Mouse (Mus musculus): Measurements from ENCODE around the gene Mpi. TPM values are rescaled to one million over a fixed set of nuclear protein-coding genes. Genes with fewer than 3 reads are reported as not detected.

Mpi gene
- total and polyA plus RNA-seq, 3 experiments = 119 to 146 (median 132) TPM

DNA sequence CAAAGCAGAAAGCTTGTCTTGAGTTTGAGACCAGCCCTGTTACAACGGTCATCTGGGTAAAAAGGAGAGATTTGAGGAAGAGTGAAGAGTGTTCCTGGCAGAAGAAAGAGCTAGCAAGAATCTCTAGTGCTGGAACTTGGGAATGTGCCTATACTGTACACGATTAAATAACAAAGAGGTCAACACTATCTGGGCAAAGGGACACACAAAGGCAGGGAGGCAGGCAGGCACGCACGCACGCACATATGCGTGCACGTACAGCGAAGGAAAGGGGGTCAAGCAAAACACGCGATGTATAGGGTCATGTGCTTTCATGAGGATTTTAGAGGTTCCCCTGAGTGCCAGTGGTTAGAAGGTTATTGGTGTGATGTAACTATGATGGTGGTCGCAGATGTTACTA, 556 bp upstream of the Mpi start:
- H3K27ac ChIP-seq = no peak overlapping the region; the same call in 1 of the 2 replicates
- H3K36me3 ChIP-seq (ENCODE audit: control insufficient read depth, insufficient read depth, low read length) = peaks cover 4% of the 10 kb centered on the region; the same call in 1 of the 2 replicates
- H3K79me2 ChIP-seq (replicated peaks; ENCODE audit: control insufficient read depth, insufficient read depth, low read length) = no peaks in the 10 kb centered on the region; the same call in 1 of the 2 replicates
- 76% methylated on average over 11 of the region's 11 CpGs for WGBS
- H3K27me3 ChIP-seq (ENCODE audit: control insufficient read depth, insufficient read depth, low read length) = no peaks in the 10 kb centered on the region
- no peak overlapping the region for H3K4me3 ChIP-seq
- DNase-seq = no peak
- intact Hi-C loops (cut with DNase I) = no loop called here
- peaks cover 12% of the 10 kb centered on the region for H3K4me1 ChIP-seq (ENCODE audit: control insufficient read depth, insufficient read depth, low read length)
- no peak overlapping the region for H3K9ac ChIP-seq (ENCODE audit: low read depth, low read length)
- TF ChIP-seq CTCF (IDR thresholded peaks at IDR 0.05) (no peak), POLR2A (IDR thresholded peaks at IDR 0.05; ENCODE audit: insufficient read depth, low read depth, low read length) (no peak), EP300 (IDR thresholded peaks at IDR 0.05; ENCODE audit: insufficient read depth, low read depth, low read length) (no peak)

DNA sequence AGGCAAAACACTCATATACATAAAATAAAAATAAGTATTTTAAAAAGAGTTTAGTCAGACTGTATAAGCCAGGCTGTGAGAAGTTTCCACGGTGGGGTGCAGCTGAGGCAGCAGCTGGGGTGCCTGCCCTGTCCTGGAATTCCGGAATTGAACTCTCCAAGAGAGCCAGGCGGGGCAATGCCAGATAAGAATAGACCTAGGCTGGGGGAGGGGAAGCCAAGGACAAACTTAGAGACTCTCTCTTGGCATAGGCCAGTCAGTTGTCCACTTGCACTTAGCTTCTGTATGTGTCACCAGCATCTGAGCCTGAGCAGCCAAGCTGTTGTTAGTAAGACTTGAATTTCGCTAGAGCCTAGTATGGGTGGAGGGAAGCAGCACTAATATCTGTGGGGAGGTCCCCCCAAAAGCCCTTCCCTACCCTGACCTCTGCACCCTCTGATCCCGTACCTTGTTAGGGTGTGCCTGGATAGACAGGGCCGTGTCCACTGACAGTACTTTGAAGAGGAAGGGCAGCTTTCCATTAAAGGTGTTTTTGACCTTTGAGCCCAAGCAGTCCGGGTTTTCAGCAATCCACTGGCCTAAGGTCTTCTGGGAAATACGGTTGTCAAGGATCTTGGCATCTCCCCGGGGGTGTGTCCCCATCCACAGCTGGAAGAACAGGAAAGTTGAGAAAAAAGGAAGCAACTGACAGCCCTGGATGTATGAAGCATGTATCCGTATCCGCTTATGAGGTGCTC, 2.3 kb downstream of the Mpi start:
- peaks cover 4% of the 10 kb centered on the region; the same call in 1 of the 2 replicates for H3K36me3 ChIP-seq (ENCODE audit: control insufficient read depth, insufficient read depth, low read length)
- intact Hi-C loops (cut with DNase I) = no loop called here
- no peak for TF ChIP-seq CTCF (IDR thresholded peaks at IDR 0.05)
- TF ChIP-seq POLR2A (IDR thresholded peaks at IDR 0.05; ENCODE audit: insufficient read depth, low read depth, low read length) = peak; percentile 43
- TF ChIP-seq EP300 (IDR thresholded peaks at IDR 0.05; ENCODE audit: insufficient read depth, low read depth, low read length) = peak; percentile 63; the same call in 1 of the 2 replicates
- H3K9ac ChIP-seq (ENCODE audit: low read depth, low read length) = 0 out of 2 replicates have a peak overlapping the region, but pooled peaks have one; percentile 43
- peak; percentile 60 to 77 for DNase-seq
- peaks cover 15% of the 10 kb centered on the region for H3K4me1 ChIP-seq (ENCODE audit: control insufficient read depth, insufficient read depth, low read length)
- H3K27me3 ChIP-seq (ENCODE audit: control insufficient read depth, insufficient read depth, low read length) = no peaks in the 10 kb centered on the region
- H3K27ac ChIP-seq = peak overlapping the region; percentile 61
- 50% methylated on average over 11 of the region's 11 CpGs for WGBS
- H3K79me2 ChIP-seq (replicated peaks; ENCODE audit: control insufficient read depth, insufficient read depth, low read length) = no peaks in the 10 kb centered on the region; the same call in 1 of the 2 replicates
- H3K4me3 ChIP-seq = no peak overlapping the region

DNA sequence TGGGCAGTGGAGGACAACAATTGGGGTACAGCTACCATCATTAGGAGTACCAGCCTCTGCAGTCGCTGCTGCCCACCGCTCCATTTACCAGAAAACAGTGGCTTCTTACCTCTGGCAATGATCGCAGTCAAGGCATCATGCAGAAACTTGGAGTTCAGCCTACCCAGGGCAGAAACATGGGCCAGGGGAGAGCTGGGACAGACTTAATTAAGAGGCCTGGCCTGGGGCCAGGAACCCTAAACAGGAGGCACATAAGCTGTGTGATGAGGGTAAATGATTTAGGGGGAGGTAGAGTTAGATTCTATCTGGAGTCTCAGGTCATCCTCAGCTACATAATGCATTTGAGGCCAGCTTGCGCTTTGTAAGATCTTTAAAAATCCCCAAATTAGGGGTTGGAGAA, 3.4 kb downstream of the Mpi start:
- Histone ChIP-seq H3K27ac (peak overlapping the region; percentile 61), H3K4me1 (ENCODE audit: control insufficient read depth, insufficient read depth, low read length) (peaks cover 15% of the 10 kb centered on the region), H3K79me2 (replicated peaks; ENCODE audit: control insufficient read depth, insufficient read depth, low read length) (no peaks in the 10 kb centered on the region; the same call in 1 of the 2 replicates), H3K9ac (ENCODE audit: low read depth, low read length) (no peak overlapping the region), H3K27me3 (ENCODE audit: control insufficient read depth, insufficient read depth, low read length) (no peaks in the 10 kb centered on the region), H3K4me3 (no peak overlapping the region), H3K36me3 (ENCODE audit: control insufficient read depth, insufficient read depth, low read length) (peaks cover 4% of the 10 kb centered on the region; the same call in 1 of the 2 replicates)
- TF ChIP-seq POLR2A (IDR thresholded peaks at IDR 0.05; ENCODE audit: insufficient read depth, low read depth, low read length) = no peak
- no peak for TF ChIP-seq CTCF (IDR thresholded peaks at IDR 0.05)
- TF ChIP-seq EP300 (IDR thresholded peaks at IDR 0.05; ENCODE audit: insufficient read depth, low read depth, low read length) = no peak
- DNase-seq = peak in 1 of 2 experiments; percentile 38
- intact Hi-C loops (cut with DNase I) = no loop called here
- 76% methylated on average over 4 of the region's 4 CpGs for WGBS

DNA sequence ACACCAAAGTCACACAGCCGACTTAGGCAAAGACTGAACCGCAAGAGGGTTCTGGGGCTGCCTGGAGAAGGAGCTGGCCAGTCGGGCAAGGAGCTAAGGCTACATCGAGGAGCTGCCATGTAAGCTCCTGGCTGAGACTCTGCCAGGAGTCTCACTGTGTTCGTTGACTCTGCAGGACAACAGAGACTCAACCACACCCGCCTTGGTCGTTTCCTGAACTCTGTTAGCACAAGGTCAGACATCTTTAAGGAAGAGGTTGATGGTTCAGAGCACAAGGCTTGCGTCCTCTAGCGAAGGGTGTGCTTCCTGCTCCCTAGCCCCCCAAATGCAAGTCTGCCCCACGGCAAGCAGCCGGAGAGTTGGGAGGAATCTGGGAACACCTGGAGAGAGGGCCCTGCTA, 4.7 kb downstream of the Mpi start:
- no peak for TF ChIP-seq POLR2A (IDR thresholded peaks at IDR 0.05; ENCODE audit: insufficient read depth, low read depth, low read length)
- TF ChIP-seq CTCF (IDR thresholded peaks at IDR 0.05) = no peak
- no peak for TF ChIP-seq EP300 (IDR thresholded peaks at IDR 0.05; ENCODE audit: insufficient read depth, low read depth, low read length)
- no peaks in the 10 kb centered on the region for H3K27me3 ChIP-seq (ENCODE audit: control insufficient read depth, insufficient read depth, low read length)
- peaks cover 4% of the 10 kb centered on the region; the same call in 1 of the 2 replicates for H3K36me3 ChIP-seq (ENCODE audit: control insufficient read depth, insufficient read depth, low read length)
- H3K27ac ChIP-seq = peak overlapping the region; percentile 26; the same call in 1 of the 2 replicates
- no peak for DNase-seq
- intact Hi-C loops (cut with DNase I) = no loop called here
- H3K4me3 ChIP-seq = no peak overlapping the region
- 78% methylated on average over 11 of the region's 11 CpGs for WGBS
- no peak overlapping the region for H3K9ac ChIP-seq (ENCODE audit: low read depth, low read length)
- H3K4me1 ChIP-seq (ENCODE audit: control insufficient read depth, insufficient read depth, low read length) = peaks cover 15% of the 10 kb centered on the region
- no peaks in the 10 kb centered on the region; the same call in 1 of the 2 replicates for H3K79me2 ChIP-seq (replicated peaks; ENCODE audit: control insufficient read depth, insufficient read depth, low read length)

DNA sequence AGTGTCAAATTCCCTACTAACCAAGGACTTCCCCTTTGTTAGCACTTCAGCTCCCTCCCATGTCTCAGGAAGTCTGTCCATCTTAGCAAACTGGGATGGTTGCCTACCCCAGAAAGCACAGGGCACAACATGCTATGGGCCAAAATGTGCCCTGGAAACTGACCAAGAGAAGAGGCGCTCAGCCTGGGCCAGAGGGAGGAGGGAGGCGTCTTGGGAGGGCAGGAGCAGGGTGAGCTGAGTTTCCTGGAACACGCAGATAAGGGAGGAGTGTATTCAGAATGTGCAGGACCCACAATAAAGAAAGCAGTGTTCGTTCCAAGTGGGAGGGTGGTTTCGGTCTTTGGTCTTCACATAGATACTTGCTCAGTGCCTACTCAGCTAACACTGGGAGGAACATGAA, 5.3 kb downstream of the Mpi start:
- intact Hi-C loops (cut with DNase I) = no loop called here

DNA sequence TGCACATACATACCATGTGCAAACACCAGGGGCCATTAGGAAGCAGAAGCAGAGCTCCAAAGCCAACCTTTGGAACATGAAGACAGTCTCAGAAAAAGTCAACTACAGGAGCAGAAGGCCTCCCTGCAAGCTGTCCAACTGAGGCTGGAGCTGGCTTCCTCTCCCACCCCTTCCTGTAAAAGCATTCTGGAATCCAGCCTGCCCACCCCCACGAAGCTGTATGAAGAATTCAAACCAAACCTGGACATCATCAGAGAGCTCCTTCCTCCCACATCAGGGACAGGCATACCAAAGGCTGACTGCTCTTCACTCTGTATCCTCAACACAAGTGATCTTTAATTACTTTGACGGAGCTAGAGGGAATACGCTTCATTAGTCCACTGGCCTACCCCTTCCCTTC, 8.6 kb downstream of the Mpi start:
- Histone ChIP-seq H3K4me1 (ENCODE audit: control insufficient read depth, insufficient read depth, low read length) (peaks cover 8% of the 10 kb centered on the region), H3K79me2 (replicated peaks; ENCODE audit: control insufficient read depth, insufficient read depth, low read length) (no peaks in the 10 kb centered on the region), H3K9ac (ENCODE audit: low read depth, low read length) (no peak overlapping the region), H3K36me3 (ENCODE audit: control insufficient read depth, insufficient read depth, low read length) (no peaks in the 10 kb centered on the region), H3K27ac (no peak overlapping the region), H3K27me3 (ENCODE audit: control insufficient read depth, insufficient read depth, low read length) (no peaks in the 10 kb centered on the region), H3K4me3 (no peak overlapping the region)
- no peak for DNase-seq
- WGBS = 42% methylated on average over 3 of the region's 3 CpGs
- intact Hi-C loops (cut with DNase I) = loop anchor here (5.0 kb wide), 2 partner anchors 203 to 218 kb away; no protein-coding TSS in a partner anchor
- TF ChIP-seq CTCF (IDR thresholded peaks at IDR 0.05) (no peak), EP300 (IDR thresholded peaks at IDR 0.05; ENCODE audit: insufficient read depth, low read depth, low read length) (no peak), POLR2A (IDR thresholded peaks at IDR 0.05; ENCODE audit: insufficient read depth, low read depth, low read length) (no peak)

More for the DNA sequence above, 5.3 kb downstream of the Mpi start:
- Histone ChIP-seq H3K36me3 (ENCODE audit: control insufficient read depth, insufficient read depth, low read length) (peaks cover 4% of the 10 kb centered on the region; the same call in 1 of the 2 replicates), H3K4me1 (ENCODE audit: control insufficient read depth, insufficient read depth, low read length) (peaks cover 15% of the 10 kb centered on the region), H3K9ac (ENCODE audit: low read depth, low read length) (no peak overlapping the region), H3K27me3 (ENCODE audit: control insufficient read depth, insufficient read depth, low read length) (no peaks in the 10 kb centered on the region), H3K79me2 (replicated peaks; ENCODE audit: control insufficient read depth, insufficient read depth, low read length) (no peaks in the 10 kb centered on the region; the same call in 1 of the 2 replicates), H3K27ac (peak overlapping the region; percentile 26; the same call in 1 of the 2 replicates), H3K4me3 (no peak overlapping the region)
- TF ChIP-seq CTCF (IDR thresholded peaks at IDR 0.05) (no peak), EP300 (IDR thresholded peaks at IDR 0.05; ENCODE audit: insufficient read depth, low read depth, low read length) (peak; percentile 62; the same call in 1 of the 2 replicates), POLR2A (IDR thresholded peaks at IDR 0.05; ENCODE audit: insufficient read depth, low read depth, low read length) (peak; percentile 26; the same call in 1 of the 2 replicates)
- WGBS = 15% methylated on average over 5 of the region's 5 CpGs
- DNase-seq = peak; percentile 60 to 81
